Mouse (Mus musculus) lung, adult 2 months (tissue): ENCODE measurements around the gene Gm44790.

ENCODE experiments used
- CTCF ChIP-seq: fragments of 200-500 bp; IDR thresholded peaks from 2 replicates; pipeline ENCODE4 v1.5.1; 2011; ENCODE audit warnings: mild to moderate bottlenecking, low read length, control low read depth; ENCODE audit not compliant: insufficient read depth
- POLR2A ChIP-seq: fragments of 200-500 bp; IDR thresholded peaks from 2 replicates; pipeline ENCODE4 v1.6.1; 2011; ENCODE audit warnings: low read depth, mild to moderate bottlenecking, control low read depth, low read length, borderline replicate concordance; ENCODE audit errors: extremely low read depth

DNA sequence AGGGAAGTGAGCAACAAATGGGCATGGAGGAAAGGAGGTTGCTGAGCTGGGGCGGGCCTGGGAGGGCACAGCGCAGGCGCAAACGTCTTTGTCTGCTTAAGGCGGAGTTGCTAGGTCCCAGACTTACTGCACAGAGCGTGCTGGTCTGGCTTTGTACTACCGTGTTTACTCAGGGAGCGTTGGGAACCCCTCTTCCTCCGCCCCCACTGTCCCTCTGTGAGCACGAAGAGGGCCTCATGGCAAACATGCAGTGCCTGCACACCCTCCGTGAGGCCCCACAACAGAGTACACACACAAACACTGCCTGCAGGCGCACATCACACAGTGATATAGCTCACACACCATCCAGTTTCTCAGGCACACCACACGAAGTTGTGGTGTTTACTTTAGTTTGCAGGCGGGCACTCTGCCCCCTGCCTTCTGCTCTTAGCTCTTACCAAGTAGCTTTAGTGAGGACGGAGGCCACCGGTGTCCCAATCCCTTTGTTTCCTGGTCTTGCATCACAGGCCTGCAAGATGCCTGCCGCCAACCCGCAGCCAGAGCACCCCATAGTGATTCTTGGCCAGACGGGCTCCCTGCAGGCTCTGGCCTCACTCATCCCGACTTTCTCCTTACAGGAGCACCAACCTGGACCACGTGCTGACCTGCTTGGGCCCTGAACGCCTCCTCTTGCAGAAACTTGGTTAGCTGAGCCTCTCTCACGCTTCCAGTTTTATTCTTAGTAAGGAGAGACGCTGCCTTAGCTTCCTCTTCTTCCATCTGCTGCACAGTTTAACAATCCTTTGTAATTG is 61.1 kb downstream of the Gm44790 start:
- no peak for TF ChIP-seq CTCF
- TF ChIP-seq POLR2A, result peak; percentile 98; the same call in 1 of the 2 replicates
